20 mouse cellular contexts compared by ENCODE assay signal in genomic region chr14:105404241-105404640, GRCm38 (mm10).
DNase-seq lines count a peak whose midpoint lies in the region; ATAC-seq and TF ChIP-seq lines count a peak whose summit lies in the region.
"Had no signal": no experiment of that assay in that cellular context is flagged by ENCODE, and none has a peak within 500 bp of the region (broad histone marks: within the 10 kb centered on the region; RNA-seq: fewer than 3 reads in every experiment).

No protein-coding gene starts in this region.

- H3K36me3 ChIP-seq in lung, embryonic 16.5 days (ENCODE audit: control insufficient read depth, insufficient read depth, low read length): no peaks in the 10 kb centered on the region
- H3K36me3 ChIP-seq in heart, embryonic 10.5 days: no peaks in the 10 kb centered on the region
- no peaks in the 10 kb centered on the region for H3K36me3 ChIP-seq in heart, postnatal 0 days (replicated peaks; ENCODE audit: control insufficient read depth, insufficient read depth, low read length)
- no peaks in the 10 kb centered on the region for H3K36me3 ChIP-seq in kidney, embryonic 16.5 days (ENCODE audit: insufficient read depth, low read length)
- H3K36me3 ChIP-seq: forebrain, embryonic 10.5 days; G1E; hindbrain, embryonic 13.5 days; kidney, embryonic 15.5 days had no signal

- no peak for TF ChIP-seq CTCF in heart, postnatal 0 days (IDR thresholded peaks at IDR 0.05; ENCODE audit: low read depth)

- no peak overlapping the region for H3K4me3 ChIP-seq in lung, embryonic 16.5 days (ENCODE audit: low read length)
- H3K4me3 ChIP-seq in heart, embryonic 10.5 days: no peak overlapping the region
- no peak overlapping the region for H3K4me3 ChIP-seq in heart, postnatal 0 days (ENCODE audit: low read depth, low read length)
- H3K4me3 ChIP-seq in kidney, embryonic 16.5 days (ENCODE audit: low read length): no peak overlapping the region
- H3K4me3 ChIP-seq: forebrain, embryonic 10.5 days; hindbrain, embryonic 13.5 days; kidney, embryonic 15.5 days had no signal

- peak; percentile 87 for TF ChIP-seq EP300 in heart, postnatal 0 days (IDR thresholded peaks at IDR 0.05; ENCODE audit: low read depth)

- H3K9me3 ChIP-seq in lung, embryonic 16.5 days (ENCODE audit: control insufficient read depth, low read length): no peaks in the 10 kb centered on the region
- H3K9me3 ChIP-seq in heart, embryonic 10.5 days: no peaks in the 10 kb centered on the region
- H3K9me3 ChIP-seq in heart, postnatal 0 days (replicated peaks; ENCODE audit: control insufficient read depth, low read length): no peaks in the 10 kb centered on the region
- 0 out of 2 replicates have a peak, but pooled peaks cover 3% of the 10 kb centered on the region for H3K9me3 ChIP-seq in kidney, embryonic 16.5 days (ENCODE audit: low read length)
- H3K9me3 ChIP-seq: forebrain, embryonic 10.5 days; hindbrain, embryonic 13.5 days; kidney, embryonic 15.5 days had no signal

- no peak overlapping the region for H3K4me2 ChIP-seq in lung, embryonic 16.5 days (ENCODE audit: low read depth, low read length)
- peak overlapping the region; percentile 38; the same call in 1 of the 2 replicates for H3K4me2 ChIP-seq in heart, postnatal 0 days (ENCODE audit: low read depth, low read length)
- no peak overlapping the region for H3K4me2 ChIP-seq in kidney, embryonic 16.5 days (replicated peaks; ENCODE audit: low read depth, low read length)
- H3K4me2 ChIP-seq: hindbrain, embryonic 13.5 days; kidney, embryonic 15.5 days; liver, embryonic 11.5 days had no signal

- no peak overlapping the region for H3K9ac ChIP-seq in lung, embryonic 16.5 days (ENCODE audit: low read length)
- no peak overlapping the region for H3K9ac ChIP-seq in heart, postnatal 0 days (replicated peaks; ENCODE audit: low read depth, low read length)
- no peak overlapping the region for H3K9ac ChIP-seq in kidney, embryonic 16.5 days (replicated peaks; ENCODE audit: low read length)
- H3K9ac ChIP-seq: forebrain, postnatal 0 days; hindbrain, embryonic 13.5 days; kidney, embryonic 15.5 days had no signal

- peaks cover 3% of the 10 kb centered on the region; the same call in 1 of the 2 replicates for H3K4me1 ChIP-seq in lung, embryonic 16.5 days (replicated peaks; ENCODE audit: control insufficient read depth, insufficient read depth, low read length)
- peaks cover 19% of the 10 kb centered on the region for H3K4me1 ChIP-seq in heart, embryonic 10.5 days
- H3K4me1 ChIP-seq in heart, postnatal 0 days (ENCODE audit: control insufficient read depth, insufficient read depth): peaks cover 17% of the 10 kb centered on the region
- no peaks in the 10 kb centered on the region for H3K4me1 ChIP-seq in kidney, embryonic 16.5 days (ENCODE audit: insufficient read depth, low read length)
- H3K4me1 ChIP-seq: forebrain, embryonic 10.5 days; hindbrain, embryonic 13.5 days; kidney, embryonic 15.5 days had no signal

- ATAC-seq in lung, embryonic 16.5 days (ENCODE audit: low read depth): peak; percentile 98
- peak; percentile 94 for ATAC-seq in heart, postnatal 0 days (ENCODE audit: insufficient read depth, low read depth)
- no peak for ATAC-seq in kidney, embryonic 16.5 days (ENCODE audit: low FRiP score, low TSS enrichment)
- ATAC-seq: forebrain, postnatal 0 days; intestine, postnatal 0 days had no signal

- 54% methylated on average over 6 of the region's 6 CpGs for WGBS in lung, embryonic 16.5 days
- WGBS in heart, embryonic 10.5 days: 32% methylated on average over 6 of the region's 6 CpGs
- WGBS in heart, postnatal 0 days: 29% methylated on average over 6 of the region's 6 CpGs
- WGBS in kidney, embryonic 16.5 days: 75% methylated on average over 6 of the region's 6 CpGs

- no peaks in the 10 kb centered on the region for H3K27me3 ChIP-seq in lung, embryonic 16.5 days (ENCODE audit: control insufficient read depth, insufficient read depth, low read depth, low read length)
- no peaks in the 10 kb centered on the region for H3K27me3 ChIP-seq in heart, embryonic 10.5 days (ENCODE audit: insufficient read depth, poor library complexity, severe bottlenecking)
- H3K27me3 ChIP-seq in heart, postnatal 0 days (ENCODE audit: control insufficient read depth, insufficient read depth, low read length): no peaks in the 10 kb centered on the region
- H3K27me3 ChIP-seq in kidney, embryonic 16.5 days (ENCODE audit: insufficient read depth, low read length): no peaks in the 10 kb centered on the region
- H3K27me3 ChIP-seq: hindbrain, embryonic 13.5 days; kidney, embryonic 15.5 days had no signal

- H3K27ac ChIP-seq in lung, embryonic 16.5 days (ENCODE audit: low read length): no peak overlapping the region
- H3K27ac ChIP-seq in heart, embryonic 10.5 days: peak overlapping the region; percentile 67; the same call in 1 of the 2 replicates
- peak overlapping the region; percentile 59 for H3K27ac ChIP-seq in heart, postnatal 0 days (ENCODE audit: low read depth)
- no peak overlapping the region for H3K27ac ChIP-seq in kidney, embryonic 16.5 days (ENCODE audit: low read length)
- H3K27ac ChIP-seq: forebrain, embryonic 10.5 days; hindbrain, embryonic 13.5 days; kidney, embryonic 15.5 days; stomach, postnatal 0 days had no signal

- no peak for DNase-seq in lung, adult 18-20 months
- DNase-seq in heart, embryonic 10.5 days (ENCODE audit: low spot score): peak; percentile 85
- peak; percentile 95 for DNase-seq in heart, postnatal 0 days (ENCODE audit: low spot score)
- DNase-seq in retina, embryonic 14.5 days (ENCODE audit: low spot score): no peak
- no peak for DNase-seq in thymus, postnatal 14 days
- DNase-seq: adrenal gland, postnatal 36 days; cerebellum, adult 18-20 months; cerebellum, postnatal 36 days; forebrain, postnatal 0 days; gastrocnemius, postnatal 36 days; lung, postnatal 14 days had no signal

Comparison
In these comparisons a context has a peak if more than half of its experiments do, and no peak if none do; other contexts are left out.
1. H3K27ac ChIP-seq: peak in heart, embryonic 10.5 days (single experiment) and heart, postnatal 0 days (single experiment); none in lung, embryonic 16.5 days (single experiment) and kidney, embryonic 16.5 days (single experiment).
2. DNase-seq: peak in heart, embryonic 10.5 days (single experiment) and heart, postnatal 0 days (single experiment); none in lung, adult 18-20 months (0 of 2), retina, embryonic 14.5 days (single experiment) and thymus, postnatal 14 days (single experiment).